ENCODE assay signal across 10 mouse cellular contexts in genomic region chr16:91862836-91863235, GRCm38 (mm10).
DNase-seq lines count a peak whose midpoint lies in the region; ATAC-seq lines count a peak whose summit lies in the region.
"Had no signal": no experiment of that assay in that cellular context is flagged by ENCODE, and none has a peak within 500 bp of the region (broad histone marks: within the 10 kb centered on the region; RNA-seq: fewer than 3 reads in every experiment).

No protein-coding gene starts in this region.

- no peak overlapping the region for H3K4me3 ChIP-seq in neural tube, embryonic 11.5 days (ENCODE audit: low read depth, low read length)
- no peak overlapping the region for H3K4me3 ChIP-seq in stomach, embryonic 16.5 days (replicated peaks; ENCODE audit: low read length)

- H3K4me2 ChIP-seq in neural tube, embryonic 11.5 days (ENCODE audit: low read depth): no peak overlapping the region
- no peak overlapping the region for H3K4me2 ChIP-seq in stomach, embryonic 16.5 days (ENCODE audit: low read depth, low read length)

- no peaks in the 10 kb centered on the region for H3K9me3 ChIP-seq in neural tube, embryonic 11.5 days (ENCODE audit: control insufficient read depth, low read length)
- no peaks in the 10 kb centered on the region for H3K9me3 ChIP-seq in stomach, embryonic 16.5 days (replicated peaks; ENCODE audit: control insufficient read depth, low read length)

- 0 out of 2 replicates have a peak overlapping the region, but pooled peaks have one; percentile 11 for H3K27ac ChIP-seq in neural tube, embryonic 11.5 days (ENCODE audit: low read depth, low read length)
- peak overlapping the region; percentile 72; the same call in 1 of the 2 replicates for H3K27ac ChIP-seq in stomach, embryonic 16.5 days (ENCODE audit: low read length)

- H3K36me3 ChIP-seq in neural tube, embryonic 11.5 days (ENCODE audit: control insufficient read depth, insufficient read depth, low read length): peaks cover 9% of the 10 kb centered on the region; the same call in 1 of the 2 replicates
- peaks cover 4% of the 10 kb centered on the region; the same call in 1 of the 2 replicates for H3K36me3 ChIP-seq in stomach, embryonic 16.5 days (ENCODE audit: control insufficient read depth, insufficient read depth, low read length)

- no peak overlapping the region for H3K9ac ChIP-seq in neural tube, embryonic 11.5 days (ENCODE audit: low read length)
- H3K9ac ChIP-seq in stomach, embryonic 16.5 days (ENCODE audit: low read length): 0 out of 2 replicates have a peak overlapping the region, but pooled peaks have one; percentile 15

- WGBS in neural tube, embryonic 11.5 days: 58% methylated on average over 7 of the region's 7 CpGs
- WGBS in stomach, embryonic 16.5 days: 60% methylated on average over 7 of the region's 7 CpGs

- DNase-seq in gastrocnemius, postnatal 10 days: peak; percentile 44
- no peak for DNase-seq in gastrocnemius, adult 8-10 months (ENCODE audit: low spot score in 2 of 2)
- no peak for DNase-seq in neural tube, embryonic 11.5 days (ENCODE audit: low spot score)
- no peak for DNase-seq in neural tube, embryonic 10.5 days (ENCODE audit: extremely low spot score, low spot score)
- peak; percentile 73 for DNase-seq in kidney, postnatal 10 days
- no peak for DNase-seq in urinary bladder, postnatal 36 days (ENCODE audit: low spot score in 2 of 2)
- no peak for DNase-seq in layer of hippocampus, adult 11-12 months (ENCODE audit: low spot score)
- DNase-seq: adrenal gland, postnatal 14 days; B cell, adult 2 months had no signal

- no peak for ATAC-seq in neural tube, embryonic 11.5 days (ENCODE audit: insufficient read depth, low FRiP score, low TSS enrichment)
- ATAC-seq in stomach, embryonic 16.5 days (ENCODE audit: insufficient read depth, low FRiP score): no peak

- H3K27me3 ChIP-seq in neural tube, embryonic 11.5 days (ENCODE audit: control insufficient read depth, insufficient read depth, low read length): no peaks in the 10 kb centered on the region
- no peaks in the 10 kb centered on the region for H3K27me3 ChIP-seq in stomach, embryonic 16.5 days (ENCODE audit: control insufficient read depth, insufficient read depth, low read length)

- H3K4me1 ChIP-seq in neural tube, embryonic 11.5 days (ENCODE audit: control insufficient read depth, insufficient read depth, low read length): peaks cover 3% of the 10 kb centered on the region; the same call in 1 of the 2 replicates
- peaks cover 22% of the 10 kb centered on the region; the same call in 1 of the 2 replicates for H3K4me1 ChIP-seq in stomach, embryonic 16.5 days (ENCODE audit: control insufficient read depth, insufficient read depth, low read length)

Comparison
In these comparisons a context has a peak if more than half of its experiments do, and no peak if none do; other contexts are left out.
1. DNase-seq: peak in gastrocnemius, postnatal 10 days (single experiment) and kidney, postnatal 10 days (single experiment); none in gastrocnemius, adult 8-10 months (0 of 2), neural tube, embryonic 11.5 days (single experiment), neural tube, embryonic 10.5 days (single experiment), urinary bladder, postnatal 36 days (0 of 2) and layer of hippocampus, adult 11-12 months (single experiment).